Mouse (Mus musculus): Measurements from ENCODE around the gene Fryl. TPM values are rescaled to one million over a fixed set of nuclear protein-coding genes. Genes with fewer than 3 reads are reported as not detected.

The Fryl gene
- polyA plus RNA-seq, 1 experiment from 2014 or later: 23.3 TPM

DNA sequence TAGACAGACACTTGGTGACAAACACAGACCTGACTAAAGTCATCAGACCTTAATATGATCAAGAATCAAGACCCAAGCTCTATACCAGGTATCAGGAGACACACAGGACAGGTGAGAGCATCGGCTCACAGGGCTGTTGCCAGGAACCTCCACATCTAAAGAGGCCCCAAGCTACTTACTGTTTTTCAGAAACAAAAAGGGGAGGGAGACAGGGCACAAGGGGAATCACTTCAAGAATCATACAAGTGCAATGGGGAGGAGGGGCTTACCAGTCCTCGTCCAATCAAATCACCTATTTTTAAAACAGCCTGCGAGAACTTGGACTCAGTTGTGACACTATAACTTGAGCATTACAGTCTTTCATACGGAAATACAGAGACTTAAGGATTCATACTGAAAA is 38.4 kb downstream of the Fryl start:
- no peak for ATAC-seq (ENCODE audit: insufficient number of reproducible peaks, insufficient read depth, low FRiP score, low TSS enrichment, low read depth)

DNA sequence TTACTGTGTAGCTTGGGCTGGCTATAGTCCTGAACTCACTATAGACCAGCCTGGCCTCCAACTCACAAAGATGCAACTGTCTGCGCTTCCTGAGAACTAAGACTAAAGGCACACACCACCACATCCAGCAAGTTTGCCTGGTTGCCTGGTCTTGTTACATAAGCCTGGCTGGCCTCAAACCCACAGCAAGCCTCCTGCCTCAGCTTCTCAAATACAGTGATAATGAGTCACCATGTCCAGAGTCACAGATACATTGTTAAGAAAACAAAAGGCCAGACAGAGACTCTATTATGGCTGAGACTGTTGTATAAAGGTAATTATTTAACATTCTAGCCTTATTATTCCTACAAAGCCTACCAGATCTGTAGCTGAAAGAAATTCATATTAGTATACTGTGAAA is 39.3 kb downstream of the Fryl start:
- Histone ChIP-seq H3K4me2 (no peak overlapping the region), H3K4me3 (replicated peaks) (no peak overlapping the region), H3K36me3 (peaks cover 9% of the 10 kb centered on the region), H3K4me1 (replicated peaks) (no peaks in the 10 kb centered on the region; the same call in 1 of the 2 replicates), H3K9me3 (no peaks in the 10 kb centered on the region), H3K27me3 (no peaks in the 10 kb centered on the region), H3K9ac (replicated peaks) (no peak overlapping the region), H3K27ac (no peak overlapping the region)
- WGBS: 100% methylated on average over 1 of the region's 1 CpGs
- ATAC-seq (ENCODE audit: insufficient number of reproducible peaks, insufficient read depth, low FRiP score, low TSS enrichment, low read depth): no peak

More for the DNA sequence above, 38.4 kb downstream of the Fryl start:
- no peak overlapping the region for H3K9ac ChIP-seq (replicated peaks)
- 95% methylated on average over 4 of the region's 4 CpGs for WGBS
- no peak overlapping the region for H3K27ac ChIP-seq
- no peaks in the 10 kb centered on the region for H3K9me3 ChIP-seq
- H3K4me2 ChIP-seq: no peak overlapping the region
- peaks cover 9% of the 10 kb centered on the region for H3K36me3 ChIP-seq
- H3K27me3 ChIP-seq: no peaks in the 10 kb centered on the region
- H3K4me1 ChIP-seq (replicated peaks): no peaks in the 10 kb centered on the region; the same call in 1 of the 2 replicates
- H3K4me3 ChIP-seq (replicated peaks): no peak overlapping the region

GRCm38 (mm10) chr5:73216014-73216413 is 40.4 kb downstream of the Fryl start:
- Histone ChIP-seq H3K27me3 (no peaks in the 10 kb centered on the region), H3K9ac (replicated peaks) (no peak overlapping the region), H3K36me3 (peaks cover 9% of the 10 kb centered on the region), H3K4me1 (replicated peaks) (no peaks in the 10 kb centered on the region), H3K9me3 (no peaks in the 10 kb centered on the region), H3K27ac (no peak overlapping the region), H3K4me2 (no peak overlapping the region), H3K4me3 (replicated peaks) (no peak overlapping the region)
- no peak for ATAC-seq (ENCODE audit: insufficient number of reproducible peaks, insufficient read depth, low FRiP score, low TSS enrichment, low read depth)
- WGBS: 94% methylated on average over 9 of the region's 9 CpGs

- 83% methylated on average over 9 of the region's 9 CpGs for WGBS
- no peaks in the 10 kb centered on the region for H3K9me3 ChIP-seq
- H3K4me1 ChIP-seq (replicated peaks): peaks cover 8% of the 10 kb centered on the region; the same call in 1 of the 2 replicates
- ATAC-seq (ENCODE audit: insufficient number of reproducible peaks, insufficient read depth, low FRiP score, low TSS enrichment, low read depth): no peak
- H3K4me2 ChIP-seq: no peak overlapping the region
- no peaks in the 10 kb centered on the region for H3K27me3 ChIP-seq
- no peak overlapping the region for H3K9ac ChIP-seq (replicated peaks)
- H3K4me3 ChIP-seq (replicated peaks): no peak overlapping the region
- no peak overlapping the region for H3K27ac ChIP-seq
- H3K36me3 ChIP-seq: peaks cover 13% of the 10 kb centered on the region; the same call in 1 of the 2 replicates
These were observed 44.0 kb downstream of the Fryl start for GRCm38 (mm10) chr5:73212446-73212845.

- Histone ChIP-seq H3K27me3 (no peaks in the 10 kb centered on the region), H3K36me3 (peaks cover 13% of the 10 kb centered on the region; the same call in 1 of the 2 replicates), H3K4me1 (replicated peaks) (peaks cover 8% of the 10 kb centered on the region; the same call in 1 of the 2 replicates), H3K27ac (no peak overlapping the region), H3K4me2 (no peak overlapping the region), H3K4me3 (replicated peaks) (no peak overlapping the region), H3K9ac (replicated peaks) (no peak overlapping the region), H3K9me3 (no peaks in the 10 kb centered on the region)
- no peak for ATAC-seq (ENCODE audit: insufficient number of reproducible peaks, insufficient read depth, low FRiP score, low TSS enrichment, low read depth)
- 93% methylated on average over 15 of the region's 15 CpGs for WGBS
These were observed 44.5 kb downstream of the Fryl start for GRCm38 (mm10) chr5:73211961-73212360.

GRCm38 (mm10) chr5:73210971-73211315 is 45.5 kb downstream of the Fryl start:
- H3K27me3 ChIP-seq: no peaks in the 10 kb centered on the region
- no peak overlapping the region for H3K4me2 ChIP-seq
- H3K4me1 ChIP-seq (replicated peaks): peaks cover 8% of the 10 kb centered on the region; the same call in 1 of the 2 replicates
- no peak overlapping the region for H3K27ac ChIP-seq
- no peak for ATAC-seq (ENCODE audit: insufficient number of reproducible peaks, insufficient read depth, low FRiP score, low TSS enrichment, low read depth)
- WGBS: 90% methylated on average over 6 of the region's 6 CpGs
- H3K9me3 ChIP-seq: no peaks in the 10 kb centered on the region
- peaks cover 13% of the 10 kb centered on the region; the same call in 1 of the 2 replicates for H3K36me3 ChIP-seq
- H3K4me3 ChIP-seq (replicated peaks): no peak overlapping the region
- H3K9ac ChIP-seq (replicated peaks): no peak overlapping the region

- peaks cover 13% of the 10 kb centered on the region; the same call in 1 of the 2 replicates for H3K36me3 ChIP-seq
- no peak; the same call in 1 of the 2 replicates for ATAC-seq (ENCODE audit: insufficient number of reproducible peaks, insufficient read depth, low FRiP score, low TSS enrichment, low read depth)
- WGBS: 93% methylated on average over 22 of the region's 22 CpGs
These were observed 46.1 kb downstream of the Fryl start for GRCm38 (mm10) chr5:73210127-73210970.

GRCm38 (mm10) chr5:73209201-73210096 is 47.0 kb downstream of the Fryl start:
- H3K36me3 ChIP-seq: peaks cover 14% of the 10 kb centered on the region; the same call in 1 of the 2 replicates
- no peak for ATAC-seq (ENCODE audit: insufficient number of reproducible peaks, insufficient read depth, low FRiP score, low TSS enrichment, low read depth)
- peaks cover 8% of the 10 kb centered on the region; the same call in 1 of the 2 replicates for H3K4me1 ChIP-seq (replicated peaks)
- no peak overlapping the region for H3K4me2 ChIP-seq
- H3K9me3 ChIP-seq: no peaks in the 10 kb centered on the region
- no peak overlapping the region for H3K4me3 ChIP-seq (replicated peaks)
- 77% methylated on average over 20 of the region's 20 CpGs for WGBS
- H3K27ac ChIP-seq: no peak overlapping the region; the same call in 1 of the 2 replicates
- no peaks in the 10 kb centered on the region for H3K27me3 ChIP-seq
- no peak overlapping the region for H3K9ac ChIP-seq (replicated peaks)

More at GRCm38 (mm10) chr5:73210127-73210970, 46.1 kb downstream of the Fryl start:
- Histone ChIP-seq H3K27ac (no peak overlapping the region; the same call in 1 of the 2 replicates), H3K9ac (replicated peaks) (no peak overlapping the region), H3K4me2 (no peak overlapping the region), H3K4me3 (replicated peaks) (no peak overlapping the region), H3K9me3 (no peaks in the 10 kb centered on the region), H3K27me3 (no peaks in the 10 kb centered on the region), H3K4me1 (replicated peaks) (peaks cover 8% of the 10 kb centered on the region; the same call in 1 of the 2 replicates)

GRCm38 (mm10) chr5:73208645-73209044 is 47.8 kb downstream of the Fryl start:
- peaks cover 15% of the 10 kb centered on the region; the same call in 1 of the 2 replicates for H3K36me3 ChIP-seq
- no peak for ATAC-seq (ENCODE audit: insufficient number of reproducible peaks, insufficient read depth, low FRiP score, low TSS enrichment, low read depth)
- no peaks in the 10 kb centered on the region for H3K27me3 ChIP-seq
- peaks cover 8% of the 10 kb centered on the region; the same call in 1 of the 2 replicates for H3K4me1 ChIP-seq (replicated peaks)
- H3K9me3 ChIP-seq: no peaks in the 10 kb centered on the region
- H3K9ac ChIP-seq (replicated peaks): no peak overlapping the region
- H3K27ac ChIP-seq: no peak overlapping the region
- H3K4me2 ChIP-seq: no peak overlapping the region
- 82% methylated on average over 6 of the region's 6 CpGs for WGBS
- H3K4me3 ChIP-seq (replicated peaks): no peak overlapping the region

GRCm38 (mm10) chr5:73206722-73207121 is 49.7 kb downstream of the Fryl start:
- Histone ChIP-seq H3K27me3 (no peaks in the 10 kb centered on the region), H3K4me3 (replicated peaks) (no peak overlapping the region), H3K27ac (no peak overlapping the region), H3K36me3 (peaks cover 15% of the 10 kb centered on the region; the same call in 1 of the 2 replicates), H3K4me2 (no peak overlapping the region), H3K9ac (replicated peaks) (no peak overlapping the region), H3K9me3 (no peaks in the 10 kb centered on the region), H3K4me1 (replicated peaks) (peaks cover 8% of the 10 kb centered on the region; the same call in 1 of the 2 replicates)
- no peak for ATAC-seq (ENCODE audit: insufficient number of reproducible peaks, insufficient read depth, low FRiP score, low TSS enrichment, low read depth)
- WGBS: 81% methylated on average over 9 of the region's 9 CpGs
